Mouse (Mus musculus) MN1 (cell line): ENCODE results near the gene Atp2c2.

Experiments
- DNase-seq: peaks from one replicate; pipeline ENCODE4 v3.0.0-alpha.2; 2016; ENCODE audit warnings: low spot score

Atp2c2 gene

GRCm38 (mm10) chr8:119784676-119785075 lies 84.9 kb downstream of the Atp2c2 start:
- DNase-seq: no peak

DNA sequence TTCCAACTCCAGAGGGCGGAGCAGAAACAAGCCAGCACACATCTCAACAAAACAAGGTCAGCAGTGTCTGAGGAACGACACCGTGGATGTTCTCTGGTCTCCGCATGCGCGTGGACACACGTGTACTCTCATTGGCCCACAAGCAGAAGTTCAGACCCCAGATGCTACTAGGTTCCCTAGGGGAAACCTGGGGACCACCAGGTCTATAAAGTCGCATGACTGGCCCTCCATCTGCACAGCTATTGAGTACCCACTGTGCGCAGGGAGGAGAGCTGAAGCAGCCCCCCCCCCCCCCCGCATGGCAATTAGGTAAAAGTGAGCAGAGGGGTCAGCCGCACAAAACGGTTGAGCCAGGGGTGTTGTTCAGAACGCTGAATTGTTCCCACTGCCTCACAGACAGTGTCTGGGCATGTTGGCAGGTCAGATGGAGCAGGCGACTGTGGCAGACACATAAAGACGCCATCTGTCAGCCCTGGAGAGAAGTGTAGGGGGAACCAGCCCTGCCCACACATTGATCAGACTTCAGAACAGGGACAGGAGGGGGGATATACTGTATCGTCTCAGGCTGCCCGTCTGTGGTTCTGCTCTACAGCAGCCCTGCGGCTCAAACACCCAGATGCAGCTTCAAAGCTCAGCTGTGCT lies 86.1 kb downstream of the Atp2c2 start:
- no peak for DNase-seq

- DNase-seq: no peak
Measured at GRCm38 (mm10) chr8:119786871-119787270, 87.1 kb downstream of the Atp2c2 start.

DNA sequence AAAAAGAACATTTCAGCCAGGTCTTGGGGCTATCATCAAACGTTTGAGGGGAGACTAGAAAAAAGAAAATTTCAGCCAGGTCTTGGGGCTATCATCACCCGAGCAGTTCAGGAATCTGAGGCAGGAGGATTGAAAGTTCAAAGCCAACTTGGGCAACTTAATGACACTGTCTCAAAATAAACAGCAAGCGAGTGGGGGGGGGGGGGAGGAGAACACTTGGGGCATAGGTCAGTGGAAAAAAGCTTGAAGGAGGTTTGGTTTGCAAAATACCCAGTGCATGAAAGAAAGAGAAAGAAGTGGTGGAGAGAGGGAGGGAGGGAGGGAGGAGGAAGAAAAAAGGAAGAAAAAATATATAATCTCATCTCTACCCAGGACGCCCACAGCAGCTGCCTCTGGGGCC lies 87.5 kb downstream of the Atp2c2 start:
- no peak for DNase-seq

DNA sequence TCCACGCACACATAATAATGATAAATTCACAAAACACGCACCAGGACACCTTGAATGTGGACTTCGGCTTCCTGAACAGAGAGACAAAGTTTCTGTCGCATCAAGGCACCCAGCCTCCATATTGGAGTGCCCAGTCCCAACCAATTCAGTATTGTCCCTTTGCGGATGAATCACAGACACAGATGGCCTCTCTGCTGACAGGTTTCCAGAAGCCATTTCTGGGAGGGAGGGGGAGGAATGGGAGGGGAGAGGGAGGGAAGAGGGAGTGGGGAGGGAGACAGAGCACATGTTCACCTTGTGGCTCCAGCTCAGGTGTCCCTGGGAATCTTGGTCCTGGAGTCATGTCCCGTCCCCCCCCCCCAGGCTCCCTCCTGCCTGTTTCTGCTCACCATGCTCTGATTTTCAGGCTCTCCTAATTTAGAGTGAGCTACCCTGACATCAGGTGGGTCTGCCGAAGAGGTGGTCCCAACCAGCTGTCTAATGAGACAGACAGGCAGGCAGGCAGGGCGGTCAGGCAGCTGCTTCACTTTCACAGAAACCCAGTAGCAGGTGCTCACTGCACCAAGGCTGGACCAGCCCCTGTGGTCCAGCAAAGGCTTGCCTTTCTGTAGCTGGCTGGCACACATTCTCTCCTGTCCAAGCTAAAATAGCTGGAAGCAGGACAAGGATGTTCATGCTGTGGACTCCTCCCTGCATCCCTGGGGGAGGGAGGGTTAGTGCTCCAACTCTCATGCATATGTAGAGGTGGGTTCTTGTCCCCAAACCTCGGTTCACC lies 89.0 kb downstream of the Atp2c2 start:
- peak; percentile 53 for DNase-seq

GRCm38 (mm10) chr8:119789581-119789980 lies 89.8 kb downstream of the Atp2c2 start:
- no peak for DNase-seq

- peak; percentile 63 for DNase-seq
Measured at GRCm38 (mm10) chr8:119791804-119792704, 92.2 kb downstream of the Atp2c2 start.

GRCm38 (mm10) chr8:119794689-119795088 lies 94.9 kb downstream of the Atp2c2 start:
- DNase-seq: no peak

DNA sequence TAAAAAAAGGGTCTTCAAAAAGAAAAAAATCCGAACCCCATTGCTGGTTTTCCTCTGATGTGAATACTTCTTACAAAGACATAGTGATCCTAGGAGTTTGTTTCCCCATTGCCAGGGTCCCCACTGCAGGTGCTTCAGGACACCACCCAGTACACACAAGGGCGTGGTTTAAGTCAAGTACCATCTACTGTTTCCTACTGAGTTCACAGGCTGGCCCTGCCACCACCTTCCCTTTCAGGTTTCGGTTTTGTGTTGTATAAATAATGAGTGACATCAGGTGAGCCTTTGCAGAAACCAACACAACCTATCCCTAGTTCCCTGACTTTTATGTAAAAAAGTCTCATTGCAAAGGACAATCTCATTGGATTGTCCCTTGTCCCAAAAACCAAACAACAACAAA lies 95.8 kb downstream of the Atp2c2 start:
- no peak for DNase-seq

GRCm38 (mm10) chr8:119798170-119798964 lies 98.6 kb downstream of the Atp2c2 start:
- peak; percentile 67 for DNase-seq

DNA sequence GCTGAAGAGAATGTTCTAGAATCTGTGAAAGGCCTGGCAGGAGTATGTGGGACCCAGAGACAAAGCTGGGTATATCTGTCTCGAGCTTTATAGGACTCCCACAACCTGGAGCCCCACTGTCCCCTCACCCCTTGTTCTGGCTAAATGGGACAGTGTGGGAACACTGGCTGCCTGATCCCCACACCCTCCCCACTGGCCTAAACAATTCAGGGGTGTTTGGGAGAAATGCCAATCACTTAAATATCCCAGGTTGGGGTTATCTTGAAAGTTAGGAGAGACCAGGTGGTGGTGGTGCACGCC lies 99.1 kb downstream of the Atp2c2 start:
- no peak for DNase-seq

DNA sequence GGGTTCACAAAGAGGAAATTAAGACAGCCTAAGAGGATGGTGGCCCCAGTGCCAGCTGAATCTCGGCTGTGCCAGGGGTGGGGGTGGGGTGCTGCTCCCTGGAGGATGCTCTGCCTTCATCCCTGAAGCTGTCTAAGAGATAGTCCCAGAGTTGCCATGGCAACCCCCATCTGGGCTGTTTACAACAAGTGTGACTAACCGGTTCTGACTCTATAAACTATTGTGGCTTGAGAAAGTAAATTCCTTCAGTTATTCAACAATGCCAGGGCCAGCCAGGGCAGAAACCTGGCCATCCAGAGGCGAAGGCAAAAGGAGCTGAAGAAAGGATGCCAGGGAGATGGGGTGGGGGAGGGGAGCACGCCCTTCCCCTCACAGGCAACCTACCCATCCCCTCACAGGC lies 101.4 kb downstream of the Atp2c2 start:
- DNase-seq: peak; percentile 90

DNA sequence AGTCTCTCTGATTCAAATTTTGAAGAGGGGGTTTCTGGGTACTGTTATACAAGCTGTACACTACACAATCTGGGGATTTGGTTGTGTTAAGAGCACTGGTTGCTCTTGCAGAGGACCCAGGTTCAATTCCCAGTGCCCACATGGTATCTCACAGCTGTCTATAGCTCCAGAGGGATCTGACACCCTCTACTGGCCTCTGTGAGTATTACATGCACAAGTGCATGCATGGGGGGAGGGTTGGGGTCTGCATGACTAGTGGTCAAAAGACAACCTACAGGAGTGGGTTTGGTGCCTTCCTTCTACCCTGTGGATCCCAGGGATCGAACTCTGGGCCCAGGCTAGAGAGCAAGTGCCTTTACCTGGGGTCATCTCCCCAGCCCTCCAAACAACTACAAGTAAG lies 102.8 kb downstream of the Atp2c2 start:
- no peak for DNase-seq

- no peak for DNase-seq
Measured at GRCm38 (mm10) chr8:119805275-119805674, 105.5 kb downstream of the Atp2c2 start.

GRCm38 (mm10) chr8:119806422-119807263 lies 106.8 kb downstream of the Atp2c2 start:
- peak; percentile 89 for DNase-seq
